Mouse (Mus musculus) gastrocnemius, postnatal 4 days (tissue): ENCODE data around the gene Wfdc15b. TPM values are rescaled to one million over a fixed set of nuclear protein-coding genes. Genes with fewer than 3 reads are reported as not detected.
"Not testable (repeated sequence)": the region's sequence is repeated elsewhere in the genome, so short reads cannot be mapped to it uniquely, and the experiment has no call there.

Source experiments
- DNase-seq, 2 experiments: peaks; one replicate each; pipeline ENCODE4 v3.0.0; 2021 to 2022; ENCODE audit warnings: low spot score in 2 of 2, mixed read lengths in 2 of 2
- long read RNA-seq, 2 experiments: library from polyadenylated mRNA; stranded (forward); transcript quantifications; one replicate each; pipeline ENCODE4 v2.0.0; 2021
- total RNA-seq, 2 experiments: library from RNA; stranded (reverse); gene quantifications; 2 replicates each; pipeline ENCODE4 v1.2.3; 2021

The Wfdc15b gene
- total RNA-seq = not detected
- long read RNA-seq, experiment 1 = 0 reads
- long read RNA-seq, experiment 2 = 0 reads

DNA sequence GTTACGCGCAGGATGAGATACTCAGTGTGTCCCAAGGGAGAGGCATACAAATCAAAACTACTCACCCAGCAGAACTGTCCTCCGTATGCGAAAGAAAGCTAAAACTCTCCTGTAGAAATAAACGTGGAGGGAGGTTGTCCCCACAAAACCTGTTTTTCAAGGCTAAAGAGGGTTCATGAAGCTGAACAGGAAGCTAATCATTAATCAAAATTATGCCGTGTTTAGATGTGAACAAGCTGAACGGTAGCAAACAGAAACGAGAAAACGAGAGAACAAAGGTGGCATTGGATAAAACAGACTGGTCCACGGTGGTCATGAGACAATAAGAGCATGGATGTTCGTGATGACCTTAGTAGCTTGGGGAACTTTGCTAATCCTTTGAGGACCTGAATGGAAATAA, at the start of gene Wfdc15b:
Wfdc15b (minus strand) TSS at position 139 of the 400 bp plus-strand sequence.
- no peak for DNase-seq

DNA sequence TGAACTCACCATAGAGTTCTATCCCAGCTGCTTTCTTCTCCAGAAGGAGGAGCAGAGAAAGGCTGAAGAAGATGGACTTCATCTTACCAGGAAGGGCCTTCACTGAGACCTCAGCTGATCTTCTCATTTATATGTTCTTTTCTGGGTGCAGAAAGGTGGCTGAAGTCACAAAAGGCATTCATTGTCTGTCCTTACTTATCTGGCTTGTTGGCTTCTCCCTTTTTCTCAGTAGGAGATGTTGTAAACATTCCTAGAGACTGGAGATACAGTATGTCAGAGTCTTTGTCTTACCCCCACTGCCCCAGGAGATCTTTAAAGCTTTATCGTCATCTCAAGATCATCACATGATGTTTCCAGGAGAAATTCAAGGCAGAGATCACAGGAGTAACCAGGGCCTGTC, 35.1 kb upstream of the Wfdc15b start, which contains the start of gene Svs3b:
Svs3b (minus strand) TSS at position 101 of the 400 bp plus-strand sequence.
- DNase-seq = not testable (repeated sequence)

DNA sequence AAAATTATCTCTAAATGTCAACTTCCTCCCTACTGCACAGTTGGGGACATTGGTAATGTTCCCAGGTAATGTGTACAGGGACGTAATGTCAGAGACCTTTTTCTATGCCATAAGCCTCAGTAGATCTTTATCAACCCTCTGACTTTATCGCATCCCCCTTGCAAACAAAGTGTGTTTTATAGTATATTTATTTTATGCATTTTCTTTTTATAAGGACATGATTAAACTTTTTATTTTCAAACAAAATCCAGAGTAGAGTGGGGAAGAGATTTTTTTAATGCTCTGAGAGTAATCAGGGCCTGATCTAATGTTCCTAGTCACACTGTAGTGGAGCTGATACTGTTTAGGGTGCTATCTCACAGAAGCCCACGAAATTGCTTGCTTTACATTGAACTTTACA, 16.9 kb upstream of the Wfdc15b start, which contains the start of gene Svs2:
Svs2 (minus strand) TSS at position 101 of the 400 bp plus-strand sequence.
- DNase-seq = no peak

DNA sequence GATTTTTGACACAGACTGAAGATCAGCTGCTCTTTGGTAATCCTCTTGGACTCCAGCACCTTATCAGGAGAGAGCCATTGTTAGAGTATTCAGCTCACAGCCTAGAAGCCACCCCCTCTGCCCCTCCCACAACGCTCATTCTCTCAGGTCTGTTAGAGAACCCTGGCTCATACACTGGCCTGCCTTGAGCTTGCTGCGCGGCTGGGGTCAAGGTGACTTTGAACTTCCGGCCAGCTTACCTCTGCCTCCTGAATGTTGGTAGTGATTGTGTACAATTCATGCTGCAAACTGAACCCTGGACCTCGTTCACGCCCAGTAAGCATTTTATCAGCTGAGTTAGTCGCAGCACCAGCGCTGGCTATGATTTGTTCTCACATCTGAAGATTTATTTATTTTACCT, 11.2 kb upstream of the Wfdc15b start:
- no peak for DNase-seq

DNA sequence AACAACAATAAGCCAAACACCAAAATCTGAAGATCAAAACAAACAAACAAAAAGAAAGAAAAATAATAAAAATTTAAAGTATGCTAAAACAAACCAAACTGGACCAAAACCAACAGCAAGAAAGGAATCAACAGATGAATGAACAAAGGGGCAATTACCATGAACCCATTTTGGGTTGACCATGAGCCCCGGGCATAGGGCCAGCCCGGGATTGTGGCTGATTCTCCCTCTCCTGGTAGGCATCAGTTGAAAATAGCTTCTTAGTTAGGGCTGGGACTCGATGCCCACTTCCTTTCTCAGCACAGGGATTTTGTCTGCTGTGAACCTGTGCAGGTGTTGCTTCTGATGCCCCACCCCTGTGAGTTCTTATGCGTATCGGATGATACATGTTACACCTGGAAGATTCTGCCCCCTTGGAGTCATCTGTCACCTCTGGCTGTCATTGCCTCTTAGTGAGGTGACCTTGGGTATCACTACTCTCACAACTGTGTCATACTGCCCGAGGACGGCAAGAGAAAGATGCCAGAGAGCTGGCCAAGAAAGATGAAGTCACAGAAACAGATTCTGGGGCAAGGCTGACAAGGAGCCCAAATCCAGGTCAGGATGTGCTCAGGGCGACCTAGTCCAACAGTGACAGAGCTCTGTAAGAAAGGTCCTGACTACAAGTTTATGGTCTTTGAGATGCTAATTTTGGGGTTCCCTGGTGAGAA, 7.1 kb upstream of the Wfdc15b start:
- DNase-seq = no peak

DNA sequence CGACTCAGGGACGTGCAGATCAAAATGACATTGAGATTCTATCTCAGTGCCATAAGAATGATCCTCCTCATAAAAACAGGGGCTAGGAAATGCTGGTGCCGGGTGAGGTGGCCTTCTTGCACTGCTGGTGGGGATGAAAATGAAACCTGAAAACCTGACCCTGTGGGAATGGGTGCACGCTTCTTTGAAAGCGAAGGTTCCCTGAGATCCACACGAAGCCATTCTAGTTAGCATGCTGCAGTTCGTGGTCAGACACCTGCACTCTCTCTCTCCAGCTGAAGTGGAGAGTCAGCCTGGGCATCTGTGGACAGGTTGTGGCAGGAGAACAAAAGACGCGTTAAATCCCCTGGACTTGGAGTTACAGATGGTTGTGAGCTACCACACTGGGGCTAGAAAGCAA, 2.2 kb downstream of the Wfdc15b start:
- DNase-seq = no peak

DNA sequence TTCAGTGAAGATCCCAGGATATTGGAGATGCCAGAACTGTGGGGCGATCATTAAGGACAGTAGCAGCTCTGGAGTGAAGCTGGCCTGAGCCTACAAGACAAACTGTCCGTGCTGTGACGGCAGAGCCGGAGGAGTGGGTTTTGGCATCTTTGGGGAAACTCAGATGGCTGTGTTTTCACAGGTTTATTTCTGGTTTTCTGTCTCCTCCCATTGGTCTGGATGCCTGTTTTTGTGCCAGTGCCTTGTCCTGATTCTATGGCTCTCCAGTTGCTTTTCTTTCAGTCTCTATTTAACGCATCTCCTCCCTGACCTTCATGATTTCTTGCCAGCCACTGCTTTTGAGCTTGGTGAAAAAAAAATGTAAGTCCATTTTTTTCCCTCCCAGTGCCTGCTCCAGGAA, 8.7 kb downstream of the Wfdc15b start:
- DNase-seq = no peak

DNA sequence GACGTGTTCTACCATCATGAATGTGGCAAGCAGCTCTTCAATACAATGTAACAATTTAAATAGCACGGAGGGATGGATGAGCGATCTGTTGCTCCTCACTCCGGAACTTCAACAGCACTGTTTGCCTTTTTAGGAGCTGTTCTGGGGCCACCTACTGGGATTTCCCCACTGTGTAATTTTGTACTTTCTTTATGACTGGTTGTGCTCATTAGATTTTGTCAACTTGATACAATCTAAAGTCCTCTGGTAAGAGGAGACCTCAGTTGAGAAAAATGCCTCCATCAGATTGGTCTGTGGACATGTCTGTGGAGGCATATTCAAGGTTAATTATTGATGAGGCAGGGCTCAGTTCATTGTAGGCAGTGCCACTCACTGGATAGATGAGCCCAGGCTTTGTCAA, 10.6 kb downstream of the Wfdc15b start:
- no peak for DNase-seq

DNA sequence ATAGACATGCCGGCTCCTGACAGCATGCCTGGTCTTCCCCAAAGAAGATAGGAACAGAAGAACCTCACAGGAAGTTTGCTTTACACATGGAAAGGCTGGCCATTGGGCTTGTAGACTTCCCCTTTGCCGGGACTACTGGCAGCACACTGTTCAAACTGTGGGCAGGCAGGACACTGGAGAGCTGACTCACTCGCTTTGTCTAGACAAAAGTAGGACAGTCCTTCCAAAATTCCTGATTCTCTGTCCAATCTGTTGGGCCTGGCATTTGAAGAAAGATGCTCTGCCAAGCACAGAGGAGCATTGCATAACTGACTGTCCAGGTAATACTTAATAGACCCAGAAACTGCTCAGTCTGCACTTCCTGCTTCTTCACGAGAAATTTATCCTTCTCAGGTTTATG, 14.8 kb downstream of the Wfdc15b start:
- DNase-seq = no peak

DNA sequence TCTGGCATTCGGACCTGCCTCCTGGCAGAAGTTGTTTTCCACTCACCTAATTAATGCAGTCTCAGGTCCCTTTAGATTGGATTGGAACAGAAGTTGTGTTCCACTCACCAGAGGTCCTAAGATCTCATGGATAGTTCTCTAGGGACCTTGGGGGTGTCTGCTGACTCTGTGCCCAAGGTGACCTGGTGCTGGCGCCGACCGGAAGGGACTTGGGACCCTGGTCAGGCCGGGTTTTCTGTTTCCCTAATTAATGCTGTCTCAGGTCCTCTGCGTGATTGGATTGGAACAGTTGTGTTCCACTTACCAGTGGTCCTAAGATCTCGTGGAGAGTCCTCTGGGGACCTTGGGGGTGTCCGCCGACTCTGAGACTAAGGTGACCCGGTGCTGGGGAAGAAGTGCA, 15.4 kb downstream of the Wfdc15b start:
- not testable (repeated sequence) for DNase-seq

DNA sequence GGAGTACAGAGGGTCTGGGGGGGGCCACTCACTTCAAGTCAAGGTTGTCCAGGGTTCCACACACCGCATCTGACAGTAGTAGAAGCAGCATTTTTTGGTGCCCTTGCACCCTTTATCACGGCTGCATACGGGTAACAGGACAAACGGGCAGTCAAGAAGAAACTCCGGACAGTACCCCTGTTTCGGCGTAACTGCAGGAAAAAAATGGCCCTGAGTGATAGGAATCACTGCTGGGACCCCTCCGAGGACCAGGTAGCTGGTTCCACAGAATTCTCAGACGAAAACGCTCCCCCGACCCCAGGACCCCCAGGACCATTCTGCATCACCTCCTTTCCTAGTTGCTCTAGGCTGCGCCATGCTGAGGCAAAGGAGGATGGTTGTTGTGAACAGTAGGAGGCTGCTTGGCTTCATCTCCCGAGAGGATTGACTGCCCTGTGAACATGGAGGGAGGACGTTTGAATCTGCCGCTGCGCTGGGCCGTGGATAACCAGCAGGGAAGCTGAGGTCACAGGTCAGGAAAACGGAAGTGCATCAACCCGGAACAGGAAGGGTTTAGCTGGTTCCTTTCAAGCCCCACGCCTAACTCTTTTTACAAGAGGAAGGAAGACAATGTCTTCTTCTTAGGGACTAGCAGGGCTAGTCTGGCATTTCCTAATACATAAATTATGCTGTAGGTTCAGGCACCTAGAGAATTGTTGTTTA, 21.7 kb downstream of the Wfdc15b start, which contains the start of gene Wfdc15a:
Wfdc15a (minus strand) TSS at position 505 of the 702 bp plus-strand sequence.
- no peak for DNase-seq

DNA sequence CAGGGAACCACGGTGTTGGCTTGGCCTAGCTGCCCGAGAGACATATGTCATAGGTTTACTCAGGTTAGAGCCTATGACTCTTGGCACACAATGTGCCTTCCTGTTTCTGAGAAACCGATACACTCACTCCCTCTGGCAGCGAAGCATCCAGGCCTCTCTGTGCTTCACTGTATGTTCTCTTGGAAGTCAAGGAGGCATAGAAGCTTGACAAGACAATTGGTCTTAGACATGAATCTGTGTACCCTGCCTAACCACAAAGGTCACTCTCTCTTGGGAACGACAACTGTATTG, 24.8 kb downstream of the Wfdc15b start:
- DNase-seq = no peak

DNA sequence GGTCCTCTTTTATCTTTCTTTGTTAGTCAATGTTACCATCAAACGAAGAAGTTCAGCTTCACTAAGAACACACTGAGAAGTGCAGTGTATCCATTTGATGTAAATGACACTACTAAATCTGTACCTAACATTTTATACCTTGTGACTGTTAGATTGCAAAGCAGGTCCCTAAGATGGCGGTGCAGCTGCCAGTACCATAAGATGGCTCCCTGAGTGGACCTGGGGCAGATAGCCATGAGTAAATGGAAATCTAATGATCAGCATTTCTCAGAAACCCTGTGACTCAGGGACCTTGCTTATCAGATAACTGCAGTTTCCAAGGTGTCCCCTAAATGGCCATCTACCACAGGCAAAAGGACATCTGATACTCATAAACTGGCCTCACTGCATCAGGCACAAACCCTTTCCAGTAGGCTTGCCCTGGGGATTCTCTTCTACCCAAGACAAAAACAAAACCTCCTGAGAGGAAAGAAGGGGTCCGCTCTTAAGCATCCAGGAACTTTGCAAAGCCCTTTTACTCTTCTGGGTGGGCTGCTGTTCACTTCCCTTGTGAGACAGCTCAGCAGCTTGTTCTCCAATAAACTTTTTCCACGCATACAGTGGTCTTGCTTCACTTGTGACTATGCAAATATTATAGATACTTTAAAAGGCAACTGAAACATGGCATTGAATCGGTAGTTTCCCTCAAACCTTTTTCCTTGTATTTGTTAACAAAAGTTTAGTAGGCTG, 25.3 kb downstream of the Wfdc15b start:
- no peak for DNase-seq

DNA sequence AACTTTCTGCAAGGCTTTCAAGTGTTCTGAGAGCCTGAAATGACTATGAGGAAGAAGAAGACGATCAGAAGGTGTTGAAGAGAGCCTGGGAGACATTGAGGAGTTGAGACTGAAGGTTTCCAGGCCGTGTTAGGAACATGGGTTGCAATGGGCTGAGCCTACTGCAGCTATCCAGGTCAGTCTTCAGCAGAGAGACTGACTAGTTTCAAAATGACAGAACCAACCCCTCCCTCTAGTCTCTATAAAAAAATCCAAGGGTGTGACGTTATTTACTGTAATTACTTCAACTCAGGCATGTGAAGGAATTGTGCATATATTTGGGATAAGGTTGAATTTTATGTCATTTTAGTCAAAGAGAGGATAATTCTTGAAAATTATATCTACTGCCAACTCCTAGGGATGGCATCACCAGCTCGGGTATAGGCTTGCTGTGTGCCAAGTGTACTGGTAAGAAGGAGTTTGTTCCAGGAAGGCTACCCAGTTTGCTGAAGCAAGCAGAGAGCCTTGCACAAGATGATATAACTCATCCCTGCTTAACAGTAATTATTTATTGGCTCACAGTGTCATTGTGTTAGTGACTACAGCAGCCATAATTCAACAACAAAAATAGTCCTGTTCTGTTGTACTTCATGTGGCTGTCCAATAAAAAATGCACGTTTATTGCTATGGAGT, 26.4 kb downstream of the Wfdc15b start:
- no peak for DNase-seq

DNA sequence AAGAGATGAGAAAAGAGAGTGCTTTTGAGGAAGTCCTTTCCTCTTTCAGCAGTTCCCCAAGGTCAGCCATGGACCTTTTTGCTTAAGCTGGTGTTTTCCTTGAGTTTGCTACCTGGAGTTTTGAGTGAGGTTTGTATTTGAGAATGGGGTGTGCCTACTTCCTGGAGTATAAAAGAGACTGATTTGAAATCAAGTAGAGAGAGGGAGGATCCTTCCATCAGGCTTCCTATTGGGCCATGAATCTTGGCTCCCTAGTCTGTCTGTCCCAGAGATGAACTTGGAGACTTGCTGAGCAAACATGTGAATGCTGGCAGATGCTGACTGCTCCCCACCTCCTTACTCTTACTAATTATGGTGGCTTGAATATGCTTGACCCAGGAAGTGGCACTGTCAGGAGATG, 29.2 kb downstream of the Wfdc15b start:
- no peak for DNase-seq

DNA sequence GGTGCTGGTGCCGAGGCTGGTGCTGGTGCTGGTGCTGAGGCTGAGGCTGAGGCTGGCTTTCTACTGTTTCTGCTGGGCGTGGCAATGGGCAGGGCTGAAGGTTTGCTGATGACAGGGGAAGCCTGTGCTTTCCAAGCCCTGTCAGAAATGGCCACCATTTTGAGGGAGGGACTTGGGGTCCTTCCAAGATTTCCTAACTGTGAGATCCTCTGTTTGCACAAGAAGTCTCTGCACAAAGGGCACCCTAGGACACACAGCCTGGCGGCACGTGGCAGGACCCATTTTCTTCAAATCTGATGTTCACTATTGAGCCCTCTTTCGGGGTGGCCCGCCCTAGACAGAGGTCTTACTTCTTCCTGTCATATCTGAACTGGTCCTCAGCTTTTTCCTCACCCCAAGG, 30.9 kb downstream of the Wfdc15b start, which contains the start of gene Wfdc12:
Wfdc12 (minus strand) TSS at position 33 of the 400 bp plus-strand sequence.
- DNase-seq = no peak

DNA sequence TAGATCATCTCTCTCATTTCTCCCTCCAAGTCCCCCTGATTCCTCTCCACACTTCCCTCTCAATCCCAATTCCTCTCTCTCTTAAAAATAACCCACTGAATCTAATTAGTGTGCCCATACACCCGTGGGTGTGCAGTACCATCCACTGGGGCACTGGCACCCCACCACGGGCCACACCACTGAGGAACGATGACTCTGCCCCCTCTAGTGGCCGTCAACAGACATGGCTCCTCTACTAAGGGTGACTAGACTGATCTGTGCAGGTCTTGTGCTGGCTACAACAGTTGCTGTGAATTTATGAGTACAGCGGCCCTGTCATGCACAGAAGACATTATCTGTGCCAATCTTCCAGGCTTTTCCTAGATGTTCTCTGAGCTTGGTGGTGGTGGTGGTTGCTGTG, 32.7 kb downstream of the Wfdc15b start:
- DNase-seq = no peak

DNA sequence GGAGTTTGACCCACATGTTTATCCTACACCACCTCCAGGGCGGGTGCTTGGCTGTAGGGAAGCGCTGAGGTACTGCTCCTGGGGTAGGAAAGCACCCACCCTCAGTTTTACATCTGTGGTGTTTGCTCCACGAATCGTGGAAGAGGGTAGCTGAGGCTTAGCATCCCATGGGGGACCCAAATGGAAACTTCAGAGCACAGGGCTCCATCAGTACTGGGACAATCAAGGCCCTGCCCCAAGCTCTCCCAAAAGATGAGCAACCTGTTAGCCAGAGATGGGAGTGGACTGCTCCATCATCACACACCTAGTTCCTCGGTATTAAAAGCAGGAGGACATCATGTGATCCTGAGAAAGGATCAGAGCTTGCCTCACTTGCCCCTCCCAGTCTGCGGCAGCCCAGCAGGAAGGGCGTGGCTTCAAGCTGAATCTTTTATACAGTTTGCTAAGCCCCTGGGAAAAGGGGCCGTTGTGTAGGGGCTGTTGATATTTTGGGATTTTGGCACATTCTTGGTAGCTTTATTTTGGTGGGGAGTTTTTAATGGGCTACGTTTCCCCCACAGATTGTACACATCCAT, 37.2 kb downstream of the Wfdc15b start:
- DNase-seq = no peak

DNA sequence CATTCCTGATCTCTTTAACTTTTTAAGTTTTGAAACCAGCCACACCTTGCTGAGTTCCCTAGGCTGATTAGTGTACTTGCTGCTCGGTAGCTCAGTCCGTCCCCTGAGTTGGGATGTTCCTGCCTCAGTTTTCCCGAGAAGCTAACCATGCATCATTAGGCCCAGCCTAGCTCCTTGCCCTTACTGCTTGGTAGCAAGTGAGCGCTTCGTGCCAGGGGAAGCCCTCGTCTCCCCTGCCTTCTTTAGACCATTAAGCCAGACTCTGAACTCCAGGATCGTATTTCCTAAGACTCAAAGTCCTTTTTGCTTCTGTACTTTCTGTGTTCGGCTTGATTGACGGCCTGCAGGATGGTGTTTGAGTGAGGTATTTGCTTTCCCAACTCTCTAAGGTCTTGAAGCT, 38.1 kb downstream of the Wfdc15b start:
- DNase-seq = no peak

DNA sequence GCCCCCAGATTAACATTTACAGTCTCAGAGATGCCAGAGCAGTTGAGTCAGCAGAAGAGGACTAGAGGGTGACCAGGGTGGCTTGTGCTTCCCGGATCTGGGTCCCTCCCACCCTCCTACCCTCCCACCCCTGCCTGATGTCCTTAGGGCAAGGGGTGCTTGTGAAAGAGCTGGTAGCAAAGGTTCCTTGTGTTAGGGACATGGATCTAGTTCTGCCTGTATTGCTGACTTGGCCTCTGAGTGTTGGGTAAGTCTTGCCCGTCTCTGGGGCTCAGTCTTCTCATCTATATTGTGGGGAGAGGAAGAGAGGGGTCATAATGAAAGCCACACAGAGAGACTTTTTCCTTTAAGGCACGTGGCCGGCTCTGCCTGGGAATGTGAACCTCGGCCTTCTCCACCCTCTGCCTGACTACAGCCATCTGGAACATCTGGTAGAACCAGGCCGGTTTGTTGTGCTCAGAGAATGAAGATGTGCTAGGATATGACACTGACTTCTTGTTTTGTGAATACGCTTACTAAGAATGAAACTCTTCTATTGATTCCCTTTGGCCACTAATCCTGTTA, 38.7 kb downstream of the Wfdc15b start, which contains the start of gene Wfdc5:
Wfdc5 (minus strand) TSS at position 51 of the 564 bp plus-strand sequence.
- DNase-seq = no peak

DNA sequence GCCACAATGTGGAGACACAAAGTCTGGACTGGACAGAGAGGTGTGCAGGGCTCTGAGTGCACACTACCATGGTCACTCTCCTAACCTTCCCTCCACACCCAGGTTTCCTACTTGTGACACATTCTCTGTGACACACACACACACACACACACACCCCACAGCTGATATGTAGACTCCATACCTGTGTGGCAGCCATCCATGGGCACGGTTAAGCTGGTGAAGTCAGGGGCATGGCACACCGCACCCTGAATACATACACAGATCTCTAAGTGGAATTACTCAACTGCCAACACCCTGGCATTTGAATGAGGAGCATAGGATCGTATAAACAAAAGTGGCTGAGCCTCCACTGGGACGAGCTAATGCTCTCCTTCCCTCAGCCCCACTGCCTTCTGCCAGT, 40.7 kb downstream of the Wfdc15b start:
- no peak for DNase-seq
